Mouse (Mus musculus) neural tube, postnatal 0 days (tissue): ENCODE measurements around the gene Arl10. TPM values are rescaled to one million over a fixed set of nuclear protein-coding genes. Genes with fewer than 3 reads are reported as not detected.

ENCODE experiments used
- microRNA-seq: library from miRNA; unstranded; fragments of <30 nt; microRNA quantifications from one replicate; pipeline ENCODE4, GENCODE M21; 2016
- polyA plus RNA-seq: library from polyadenylated mRNA; unstranded; fragments of >200 nt; fragmentation: Nextera tagmentation; extraction: Ambion mirVana; gene quantifications from 2 replicates; pipeline ENCODE4 v1.2.1, GENCODE M21; 2015

Arl10 gene
- polyA plus RNA-seq, result 68.5 and 72.5 TPM in 2 replicates

GRCm38 (mm10) chr13:54574854-54575481 lies at the start of gene Arl10:
Arl10 (plus strand) TSS chr13:54575015.

GRCm38 (mm10) chr13:54565201-54565581 lies 9.6 kb upstream of the Arl10 start, which contains the start of gene 4833439L19Rik:
4833439L19Rik (minus strand) TSS chr13:54565435.

GRCm38 (mm10) chr13:54589996-54590951 lies 15.5 kb downstream of the Arl10 start, which contains the start of the genes Nop16 and Higd2a:
Nop16 (minus strand) TSS chr13:54590090.
Higd2a (plus strand) TSS chr13:54590207.

GRCm38 (mm10) chr13:54610972-54611754 lies 36.3 kb downstream of the Arl10 start, which contains the start of gene Cltb:
Cltb (minus strand) TSS chr13:54611344.

GRCm38 (mm10) chr13:54621155-54621932 lies 46.5 kb downstream of the Arl10 start, which contains the start of gene Faf2:
Faf2 (plus strand) TSS chr13:54621784.

Small RNAs within 50 kb of the gene (microRNA-seq; reads per million reads assigned to microRNA genes)
- gene Gm24195, result not detected

Other genes starting within 250 kb of the Arl10 start
- gene Cplx2, start 203.7 kb upstream of the Arl10 start, polyA plus RNA-seq, result 26.0 and 35.5 TPM in 2 replicates
- 80.2 and 88.1 TPM in 2 replicates for gene Thoc3, start 106.2 kb upstream of the Arl10 start, polyA plus RNA-seq
- gene Simc1, start 71.2 kb upstream of the Arl10 start, polyA plus RNA-seq, result 12.1 and 12.6 TPM in 2 replicates
- gene 4833439L19Rik, start 9.6 kb upstream of the Arl10 start, polyA plus RNA-seq, result 202 and 212 TPM in 2 replicates
- gene Nop16, start 15.1 kb downstream of the Arl10 start, polyA plus RNA-seq, result 54.0 and 56.1 TPM in 2 replicates
- 356 and 375 TPM in 2 replicates for gene Higd2a, start 15.2 kb downstream of the Arl10 start, polyA plus RNA-seq
- 338 and 377 TPM in 2 replicates for gene Cltb, start 36.3 kb downstream of the Arl10 start, polyA plus RNA-seq
- gene Faf2, start 46.8 kb downstream of the Arl10 start, polyA plus RNA-seq, result 63.5 and 68.2 TPM in 2 replicates
- 62.0 and 62.8 TPM in 2 replicates for gene Rnf44, start 118.9 kb downstream of the Arl10 start, polyA plus RNA-seq
- gene Cdhr2, start 126.4 kb downstream of the Arl10 start, polyA plus RNA-seq, result 0.30 and 0.43 TPM in 2 replicates
- gene Gprin1, start 174.9 kb downstream of the Arl10 start, polyA plus RNA-seq, result 23.6 and 26.8 TPM in 2 replicates
- gene Sncb, start 191.6 kb downstream of the Arl10 start, polyA plus RNA-seq, result 254 and 271 TPM in 2 replicates
- not detected in 2 replicates for gene Eif4e1b, start 209.0 kb downstream of the Arl10 start, polyA plus RNA-seq
- gene Tspan17, start 214.4 kb downstream of the Arl10 start, polyA plus RNA-seq, result 184 and 193 TPM in 2 replicates